Mouse (Mus musculus): ENCODE measurements around the gene Olfr859.
"Not testable (repeated sequence)": the region's sequence is repeated elsewhere in the genome, so short reads cannot be mapped to it uniquely, and the experiment has no call there.

Gene Olfr859

GRCm38 (mm10) chr9:19804606-19805005 is at the start of gene Olfr859:
Gene Olfr859 (plus strand): TSS chr9:19804906.
- DNase-seq: not testable (repeated sequence)

- no peak for DNase-seq
Observed at GRCm38 (mm10) chr9:19769136-19769535, 35.6 kb upstream of the Olfr859 start.

- DNase-seq: no peak
Observed at GRCm38 (mm10) chr9:19769701-19770100, 35.0 kb upstream of the Olfr859 start.

GRCm38 (mm10) chr9:19779983-19780382 is 24.7 kb upstream of the Olfr859 start, which contains the start of gene Olfr58:
Gene Olfr58 (plus strand): TSS chr9:19780283.
- DNase-seq: no peak

GRCm38 (mm10) chr9:19803000-19803399 is 1.7 kb upstream of the Olfr859 start:
- DNase-seq: no peak

- no peak for DNase-seq
Observed at GRCm38 (mm10) chr9:19849647-19850046, 44.9 kb downstream of the Olfr859 start, which contains the start of gene Olfr860. Gene Olfr860 (minus strand): TSS chr9:19849747.
